8 mouse cellular contexts compared by ENCODE assay signal in the genomic region with DNA sequence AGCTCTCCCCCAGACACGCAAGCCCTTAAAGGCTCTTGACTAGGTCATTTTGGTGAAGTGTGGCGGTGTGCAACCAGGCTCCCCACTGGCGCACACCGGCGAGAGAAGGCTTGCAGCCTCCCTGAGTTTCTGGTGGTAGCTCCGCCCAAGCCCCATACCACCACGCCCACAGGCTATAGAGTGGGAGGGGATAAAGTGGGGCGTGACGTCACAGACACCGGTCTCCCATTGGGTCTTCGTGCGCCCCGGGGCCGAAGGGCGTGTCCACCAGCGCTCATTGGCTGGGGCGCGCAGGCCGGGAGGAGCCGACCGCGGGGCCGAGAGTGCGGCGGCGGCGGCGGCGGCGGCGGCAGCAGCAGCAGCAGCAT. TPM values are rescaled to one million over a fixed set of nuclear protein-coding genes. Genes with fewer than 3 reads are reported as not detected.
DNase-seq lines count a peak whose midpoint lies in the region; ATAC-seq lines count a peak whose summit lies in the region.

A gene (plus strand): TSS at position 277 of the 368 bp plus-strand sequence.

- intact Hi-C loops in gastrocnemius, postnatal 14 days (cut with DNase I; ENCODE audit: low total_unique reads), result no loop called here
- intact Hi-C loops in left cerebral cortex, postnatal 10 days (cut with DNase I), result loop anchor here (5.0 kb wide), 1 partner anchor 146 kb away; no protein-coding TSS in a partner anchor

- DNase-seq in adrenal gland, adult (ENCODE audit: inconsistent age in 2 of 2, low spot score in 1 of 2), result peak; percentile 99 to 100
- peak; percentile 99 for DNase-seq in embryo, embryonic 10.5 days (ENCODE audit: low spot score)
- peak; percentile 99 for DNase-seq in gastrocnemius, postnatal 14 days
- peak; percentile 97 to 99 for DNase-seq in left cerebral cortex, postnatal 10 days (ENCODE audit: extremely low spot score in 1 of 2, low spot score in 2 of 2)
- DNase-seq in right cerebral cortex, postnatal 25 days, result peak; percentile 99
- peak; percentile 97 for DNase-seq in urinary bladder, postnatal 4 days (ENCODE audit: low spot score in 2 of 2)

- ATAC-seq in inflammation-experienced regulatory T-cells, adult 6 months, result peak; percentile 99
- peak; percentile 100 for ATAC-seq in megakaryocyte-erythroid progenitor cell, adult 5-6 weeks (replicated peaks; ENCODE audit: low FRiP score, low TSS enrichment, poor library complexity, severe bottlenecking)

RNA-seq across cellular contexts. Expression of the gene that starts here (rescaled TPM):
- total RNA-seq in gastrocnemius, postnatal 14 days (2021), result 10 to 100 TPM; 19.6 to 24.4 TPM
- 1 to 10 TPM; 3.9 to 5.7 (median 5.3) TPM for polyA plus RNA-seq in inflammation-experienced regulatory T-cells, adult 6 months (2017; shearing (Covaris generic))
- total RNA-seq in left cerebral cortex, postnatal 10 days (2021), result 100 to 1,000 TPM; 119 to 127 TPM
- 3.9 and 7.7 TPM in 2 replicates for total RNA-seq in megakaryocyte-erythroid progenitor cell, adult 5-6 weeks (2014; fragmentation: Nextera tagmentation)
- 3.4 and 5.4 TPM in 2 replicates for total RNA-seq in megakaryocyte-erythroid progenitor cell, adult 5-6 weeks (2017)

Comparison
In these comparisons a context has a peak if more than half of its experiments do, and no peak if none do; other contexts are left out.
1. Peak in every context shown above with its lines: DNase-seq and ATAC-seq.
2. RNA of the gene that starts here (total RNA-seq): 119 to 127 TPM in left cerebral cortex, postnatal 10 days; 19.6 to 24.4 TPM in gastrocnemius, postnatal 14 days and 3.4 to 7.7 TPM in megakaryocyte-erythroid progenitor cell, adult 5-6 weeks; every median in the first group is over 4 times any median in the second.